Mouse (Mus musculus): ENCODE data around the gene Plce1.

DNA sequence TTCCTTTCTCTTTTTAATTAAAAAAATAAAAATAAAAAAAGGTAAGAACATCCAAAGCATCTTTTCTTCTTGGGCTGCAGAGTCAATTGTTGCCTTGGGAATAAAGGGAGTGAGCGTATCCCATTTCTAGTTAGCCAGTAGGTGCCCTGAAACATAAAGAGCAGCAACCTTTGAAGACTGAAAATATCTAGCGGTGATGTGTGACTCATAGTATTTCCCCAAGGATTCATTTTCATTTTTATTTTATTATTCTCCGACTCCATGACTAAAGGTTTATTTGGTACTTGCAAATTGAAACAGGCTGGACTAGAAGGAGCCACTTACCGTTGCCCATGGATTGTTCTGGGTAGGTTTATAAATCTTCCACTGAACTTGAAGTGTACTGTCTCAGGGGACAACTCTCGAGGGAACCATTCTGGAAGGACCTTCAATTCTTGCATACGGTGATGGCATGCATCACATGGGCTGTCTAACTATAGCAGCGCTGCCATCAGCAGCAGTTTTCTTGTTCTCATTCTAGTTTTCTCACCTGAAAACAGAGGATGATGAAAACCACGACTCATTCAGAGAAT, 68.7 kb downstream of the Plce1 start:
- TF ChIP-seq TAL1 (IDR thresholded peaks at IDR 0.05; ENCODE audit: low read length) (no peak), GATA1 (IDR thresholded peaks at IDR 0.05; ENCODE audit: low read length) (no peak)
